Mouse (Mus musculus) T-helper 17 cell (primary cell): Measurements from ENCODE around the gene Ssbp2.

Experiments
- in situ Hi-C, 2 experiments: fragments of 300-600 bp; cut with MboI, MseI; formaldehyde crosslinking; loops; 1 replicate in 1 of 2; 2 replicates in 1 of 2; pipeline ENCODE4 v1.15.1; 2025; ENCODE audit warnings: high pct_unique_total_duplicates in 2 of 2

The Ssbp2 gene

DNA sequence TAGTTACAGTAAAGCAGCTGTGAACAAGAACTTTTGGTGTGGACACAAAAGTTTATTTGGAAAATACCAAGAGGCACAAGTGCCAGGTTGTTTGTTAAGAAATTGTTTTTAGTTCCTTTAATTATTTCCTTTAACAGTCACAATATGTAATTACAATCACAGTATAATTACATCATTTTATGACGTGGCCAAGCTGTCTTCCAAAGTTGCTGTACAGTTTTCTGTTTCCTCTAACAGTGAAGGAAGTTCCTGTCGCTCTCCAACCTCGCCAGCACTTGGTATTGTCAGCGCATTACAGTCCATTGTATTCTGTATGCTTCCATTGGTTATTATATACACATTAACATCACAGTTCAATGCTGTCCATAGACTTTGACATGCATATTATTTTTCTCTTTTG, 54.9 kb downstream of the Ssbp2 start:
- in situ Hi-C loops: no loop called here

GRCm38 (mm10) chr13:91520073-91520750, 60.1 kb downstream of the Ssbp2 start:
- in situ Hi-C loops: no loop called here

- in situ Hi-C loops: no loop called here
Measured at GRCm38 (mm10) chr13:91520968-91521367, 60.9 kb downstream of the Ssbp2 start.

GRCm38 (mm10) chr13:91526058-91526457, 66.0 kb downstream of the Ssbp2 start:
- in situ Hi-C loops: no loop called here

- in situ Hi-C loops: no loop called here
Measured at GRCm38 (mm10) chr13:91529821-91530220, 69.7 kb downstream of the Ssbp2 start.

GRCm38 (mm10) chr13:91536711-91537110, 76.6 kb downstream of the Ssbp2 start:
- in situ Hi-C loops: no loop called here

- in situ Hi-C loops: no loop called here
Measured at GRCm38 (mm10) chr13:91540145-91541068, 80.3 kb downstream of the Ssbp2 start.

- in situ Hi-C loops: no loop called here
Measured at GRCm38 (mm10) chr13:91541069-91541429, 81.0 kb downstream of the Ssbp2 start.

GRCm38 (mm10) chr13:91543555-91543954, 83.5 kb downstream of the Ssbp2 start:
- in situ Hi-C loops: no loop called here

- in situ Hi-C loops: no loop called here
Measured at GRCm38 (mm10) chr13:91564047-91564446, 104.0 kb downstream of the Ssbp2 start.

- in situ Hi-C loops: no loop called here
Measured at GRCm38 (mm10) chr13:91564755-91565154, 104.7 kb downstream of the Ssbp2 start.

GRCm38 (mm10) chr13:91581504-91581903, 121.4 kb downstream of the Ssbp2 start:
- in situ Hi-C loops: loop anchor here in 1 of 2 experiments (5.0 kb wide), 1 partner anchor 94 kb away; no protein-coding TSS in a partner anchor

- in situ Hi-C loops: loop anchor here in 1 of 2 experiments (5.0 kb wide), 1 partner anchor 95 kb away; no protein-coding TSS in a partner anchor
Measured at GRCm38 (mm10) chr13:91582212-91582611, 122.1 kb downstream of the Ssbp2 start.

DNA sequence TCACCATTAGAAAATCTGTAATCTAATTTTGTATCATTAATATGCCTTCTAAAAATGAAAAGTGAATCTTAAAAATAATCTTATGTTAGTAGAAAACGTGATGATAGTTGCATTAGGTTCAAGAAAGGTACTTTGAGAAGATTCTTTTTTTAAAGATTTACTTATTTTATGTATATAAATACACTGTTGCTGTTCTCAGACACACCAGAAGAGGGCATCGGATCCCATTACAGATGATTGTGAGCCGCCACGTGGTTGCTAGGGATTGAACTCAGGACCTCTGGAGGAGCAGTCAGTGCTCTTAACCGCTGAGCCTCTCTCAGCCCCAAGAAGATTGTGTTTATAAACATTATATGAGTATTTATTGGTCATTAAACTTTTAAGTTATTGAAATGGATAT, 126.3 kb downstream of the Ssbp2 start:
- in situ Hi-C loops: no loop called here

- in situ Hi-C loops: no loop called here
Measured at GRCm38 (mm10) chr13:91588475-91588874, 128.4 kb downstream of the Ssbp2 start.

GRCm38 (mm10) chr13:91591863-91592262, 131.8 kb downstream of the Ssbp2 start:
- in situ Hi-C loops: no loop called here

DNA sequence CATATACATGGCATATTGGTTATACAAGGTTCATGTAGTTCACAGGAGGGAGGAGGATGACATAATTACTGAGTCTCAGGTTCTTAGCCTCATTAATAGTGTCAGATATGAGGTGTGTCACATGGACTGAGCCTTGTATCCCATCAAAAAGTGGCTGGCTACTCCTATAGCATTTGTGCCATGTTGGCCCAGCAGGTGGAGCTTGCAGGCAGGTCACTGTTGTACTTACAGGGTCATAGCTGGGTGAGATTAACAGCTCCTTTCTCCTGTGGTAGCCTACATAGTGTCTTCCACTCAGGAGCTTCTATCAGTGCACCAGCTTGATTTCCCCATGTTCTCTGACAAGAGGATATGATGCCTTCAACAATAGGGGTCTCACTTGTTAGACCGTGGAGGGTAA, 135.2 kb downstream of the Ssbp2 start:
- in situ Hi-C loops: no loop called here

GRCm38 (mm10) chr13:91599594-91599993, 139.5 kb downstream of the Ssbp2 start:
- in situ Hi-C loops: no loop called here

DNA sequence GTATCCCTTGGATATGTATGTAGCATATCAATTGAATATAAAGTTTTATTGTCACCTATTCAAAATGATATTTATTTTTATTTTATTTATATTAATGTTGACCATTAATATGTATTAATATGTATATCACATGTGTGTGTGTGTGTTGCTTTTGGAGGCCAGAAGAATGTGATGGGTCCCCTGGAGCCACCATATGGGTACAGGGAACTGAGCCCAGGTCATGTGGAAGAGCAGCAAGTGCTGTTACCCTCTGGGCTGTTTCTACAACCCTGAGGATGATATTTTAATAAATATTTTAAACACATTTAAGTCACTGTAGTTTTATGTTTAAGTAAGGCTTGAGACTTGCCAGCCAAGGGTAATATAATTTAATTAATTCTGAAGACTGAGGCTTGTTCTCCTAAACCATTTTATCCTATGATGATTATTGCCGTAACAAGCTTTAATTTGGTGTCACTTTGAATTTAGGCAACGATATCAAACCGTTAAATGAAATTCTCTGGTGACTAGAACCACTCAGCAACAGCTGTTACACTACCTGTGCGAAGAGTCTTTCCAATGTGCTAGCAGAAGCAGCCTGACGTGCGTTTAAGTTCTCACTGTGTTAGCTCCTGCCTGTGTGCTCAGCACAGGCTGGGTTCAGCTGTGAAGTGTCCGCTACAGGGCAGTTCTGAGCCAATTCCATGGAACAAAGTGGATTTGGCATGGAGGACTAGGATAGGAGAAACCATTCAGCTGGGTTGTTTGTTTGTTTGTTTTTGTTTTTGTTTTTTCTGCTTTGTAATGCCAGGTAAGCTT, 145.2 kb downstream of the Ssbp2 start:
- in situ Hi-C loops: loop anchor here in 1 of 2 experiments (5.0 kb wide), 1 partner anchor 103 kb away; no protein-coding TSS in a partner anchor

- in situ Hi-C loops: loop anchor here in 1 of 2 experiments (10.0 kb wide), 1 partner anchor 1654 kb away; no protein-coding TSS in a partner anchor
Measured at GRCm38 (mm10) chr13:91610601-91611000, 150.5 kb downstream of the Ssbp2 start.

- in situ Hi-C loops: loop anchor here in 1 of 2 experiments (10.0 kb wide), 1 partner anchor 1653 kb away; no protein-coding TSS in a partner anchor
Measured at GRCm38 (mm10) chr13:91611909-91612308, 151.8 kb downstream of the Ssbp2 start.
